Mouse (Mus musculus) frontal cortex, adult 2 months (tissue): ENCODE measurements at regions not wholly inside any gene's neighbourhood (a gene's known extent, or its start where the extent isn't known, plus 50 kb on each side); places are given as distances from the start of the nearest gene placed in this dataset.
A peak's percentile ranks its signal among the peaks of the same experiment; 100 is the strongest.

ENCODE experiments used
- DNase-seq, 2 experiments: peaks; one replicate each; pipeline ENCODE4 v3.0.0; 2022; ENCODE audit warnings: low spot score in 1 of 2; ENCODE audit errors: extremely low spot score in 1 of 2

DNA sequence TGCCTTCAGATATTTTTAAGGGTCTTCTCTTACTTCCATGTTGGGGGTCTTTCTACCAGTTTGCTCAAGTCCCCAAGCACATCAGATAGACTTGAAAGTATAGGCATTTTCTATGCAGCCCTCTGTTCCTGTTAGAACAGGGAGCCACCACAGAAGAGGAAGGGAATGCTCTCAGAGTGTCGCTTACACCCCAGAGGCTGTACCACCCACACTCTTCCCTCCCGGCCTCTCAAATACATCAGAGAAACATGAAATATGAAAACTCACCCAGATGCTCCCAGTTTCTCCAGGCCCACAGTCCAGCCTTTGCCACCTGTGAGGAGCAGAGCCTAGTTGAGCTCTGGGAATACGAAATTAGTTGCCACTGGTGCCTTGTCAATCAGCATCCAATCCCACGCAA is 423.2 kb upstream of the Meis1 start:
- DNase-seq, result peak; percentile 5 to 43

DNA sequence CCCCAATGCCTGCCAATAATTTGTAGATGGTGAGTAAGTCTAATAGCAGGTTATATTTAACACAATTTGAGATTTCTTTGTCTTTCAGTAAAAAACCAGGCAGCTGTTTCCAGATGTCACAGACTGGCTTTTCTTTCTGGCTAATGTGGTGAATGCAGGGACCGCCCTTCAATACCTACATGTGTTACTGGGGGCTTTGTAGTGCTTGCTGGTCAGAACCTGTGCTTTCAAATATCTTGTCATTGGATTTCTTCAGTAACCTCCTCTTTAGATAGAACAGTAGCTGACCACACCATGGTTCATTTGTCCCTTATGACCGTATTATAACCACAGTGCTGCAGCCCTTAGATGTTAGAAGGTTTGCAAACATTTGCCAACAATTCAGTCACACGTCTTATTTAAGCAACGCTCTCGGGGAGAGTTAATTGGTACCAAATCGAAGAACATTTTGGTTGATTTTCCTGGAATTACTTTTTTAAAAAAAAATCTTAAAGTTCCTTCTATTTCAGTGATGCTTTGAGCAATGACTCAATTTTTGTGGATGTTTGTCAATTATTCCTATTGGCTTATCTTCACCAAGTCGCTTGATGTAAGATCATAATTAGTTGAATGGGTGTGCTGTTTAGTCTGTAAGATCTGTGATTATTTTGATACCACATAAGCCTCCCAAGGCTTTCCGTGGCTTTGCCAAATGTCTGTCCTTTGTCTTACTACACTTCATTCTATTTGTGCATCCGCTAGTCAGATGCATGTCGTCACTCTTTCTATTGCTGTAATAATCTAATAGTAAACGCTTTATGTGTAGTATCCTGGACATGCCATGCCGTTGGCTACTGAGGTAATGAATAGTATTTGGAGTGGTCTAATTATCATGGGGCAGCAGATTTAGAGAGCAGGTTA is 436.9 kb upstream of the Meis1 start:
- DNase-seq, result no peak

DNA sequence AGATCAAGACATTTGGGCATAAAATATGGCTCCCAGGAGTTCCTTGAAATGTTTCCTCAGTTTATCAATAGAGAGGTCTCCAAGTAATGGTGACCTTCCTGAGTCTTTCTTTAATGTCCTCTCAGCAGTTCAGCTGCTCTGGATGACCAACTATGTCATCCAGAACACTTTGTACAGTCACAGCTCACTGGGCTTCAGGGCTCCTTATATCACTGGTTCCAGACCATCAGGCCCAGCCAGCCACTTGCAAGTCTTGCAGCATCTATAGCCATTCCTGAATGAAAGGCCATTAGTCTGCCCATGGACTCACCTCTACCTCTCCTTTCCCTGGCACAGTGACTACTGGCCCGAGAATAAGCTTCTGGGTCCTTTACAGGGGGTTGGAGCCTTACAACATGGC is 437.8 kb upstream of the Meis1 start:
- DNase-seq, result no peak

DNA sequence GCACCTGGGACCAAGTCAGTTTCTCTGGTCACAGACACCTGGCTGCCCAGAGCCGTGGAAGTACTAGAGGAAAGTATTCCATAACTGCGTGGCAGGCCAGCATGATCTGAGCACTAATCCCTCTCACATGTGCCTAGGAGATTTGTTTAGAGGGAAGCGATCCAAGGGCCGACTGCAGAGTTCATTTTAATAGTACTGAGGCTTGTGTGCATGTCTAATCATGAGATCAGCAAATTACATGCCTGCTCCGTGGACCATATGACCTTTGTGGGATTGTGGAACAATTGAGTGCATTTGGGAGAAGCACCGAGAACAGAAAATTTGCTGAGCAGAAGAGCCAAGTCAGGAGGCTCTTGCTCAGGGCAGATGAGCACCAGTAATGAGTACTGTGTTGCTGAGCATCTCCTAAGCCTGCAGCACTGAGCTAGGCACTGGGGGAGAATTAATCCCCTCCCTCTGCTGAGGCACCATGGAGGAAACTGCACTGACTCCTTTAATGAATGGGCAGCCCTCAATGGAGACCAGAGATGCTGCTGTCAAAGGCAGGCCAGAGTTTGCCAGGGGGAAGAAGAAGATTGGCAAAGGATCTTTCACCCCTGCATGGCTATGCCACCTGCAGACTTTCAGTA is 445.1 kb upstream of the Meis1 start:
- DNase-seq, result no peak

DNA sequence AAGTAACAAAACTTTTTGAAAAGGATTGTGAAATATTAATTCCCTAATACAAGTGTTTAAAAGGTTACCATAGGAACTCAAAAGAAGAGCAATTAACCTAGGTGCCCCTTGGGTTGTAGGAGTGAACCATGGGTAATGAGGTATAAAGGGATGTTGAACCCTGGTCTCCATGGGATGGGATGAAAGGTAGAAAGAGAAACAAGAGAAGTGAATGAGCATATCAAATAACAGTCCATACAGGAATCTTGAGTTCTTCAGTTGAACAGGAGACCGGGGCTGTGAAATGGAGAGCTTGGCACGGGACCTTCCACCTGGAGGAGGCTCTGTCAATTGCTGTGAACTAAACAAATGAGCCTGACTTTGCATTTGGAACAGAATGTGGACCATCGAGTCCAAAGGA is 449.6 kb upstream of the Meis1 start:
- DNase-seq, result no peak

DNA sequence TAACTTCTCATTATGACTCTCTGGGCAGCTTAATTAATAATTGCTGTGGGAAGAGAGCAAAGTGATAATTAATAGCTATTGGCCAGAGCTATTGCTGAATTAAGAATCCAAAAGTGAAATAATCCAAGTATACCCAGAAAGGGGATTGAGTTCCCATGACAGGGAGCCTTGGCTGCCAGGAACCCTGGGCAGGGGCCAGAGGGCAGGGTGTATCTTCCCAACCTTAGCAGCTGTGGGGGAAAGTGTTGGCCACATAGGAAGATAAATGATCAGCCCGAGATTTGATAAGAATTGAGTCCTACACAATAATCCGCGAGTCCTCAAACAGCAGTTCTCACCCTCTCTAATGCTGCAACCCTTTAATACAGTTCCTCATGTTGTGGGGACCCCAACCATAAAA is 450.0 kb upstream of the Meis1 start:
- DNase-seq, result no peak

DNA sequence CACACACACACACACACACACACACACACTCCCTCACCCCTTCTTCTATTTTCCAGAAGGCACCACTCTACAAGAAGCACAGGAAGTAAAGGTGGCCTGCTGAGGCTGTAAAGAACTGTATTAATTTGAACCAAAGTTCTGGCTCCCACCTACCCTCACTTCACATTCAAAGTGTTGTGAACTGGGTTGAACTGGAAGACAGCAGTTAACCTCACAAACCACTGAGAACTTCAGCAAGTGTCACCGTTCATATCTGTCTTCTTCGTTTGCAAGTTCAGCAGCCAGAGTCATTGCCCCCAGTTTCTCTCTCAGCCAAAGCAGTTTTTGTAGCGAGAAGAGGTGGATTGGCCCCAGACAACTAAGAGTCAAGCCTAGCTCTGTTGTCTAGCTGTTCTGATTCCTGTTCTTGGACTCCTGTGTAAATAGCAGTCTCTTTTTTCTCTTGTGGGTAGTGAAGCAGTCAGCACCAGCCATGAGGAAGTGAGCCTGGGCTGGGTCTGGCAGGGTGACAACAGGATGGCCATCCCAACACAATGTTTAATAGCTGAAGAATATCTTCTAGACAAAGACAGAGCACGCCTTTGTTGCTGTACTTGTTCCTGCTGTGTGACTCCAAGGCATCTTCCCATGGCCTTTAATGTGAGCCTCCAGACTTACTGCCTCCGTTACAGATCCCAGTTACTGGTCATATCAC is 452.0 kb upstream of the Meis1 start:
- no peak for DNase-seq

DNA sequence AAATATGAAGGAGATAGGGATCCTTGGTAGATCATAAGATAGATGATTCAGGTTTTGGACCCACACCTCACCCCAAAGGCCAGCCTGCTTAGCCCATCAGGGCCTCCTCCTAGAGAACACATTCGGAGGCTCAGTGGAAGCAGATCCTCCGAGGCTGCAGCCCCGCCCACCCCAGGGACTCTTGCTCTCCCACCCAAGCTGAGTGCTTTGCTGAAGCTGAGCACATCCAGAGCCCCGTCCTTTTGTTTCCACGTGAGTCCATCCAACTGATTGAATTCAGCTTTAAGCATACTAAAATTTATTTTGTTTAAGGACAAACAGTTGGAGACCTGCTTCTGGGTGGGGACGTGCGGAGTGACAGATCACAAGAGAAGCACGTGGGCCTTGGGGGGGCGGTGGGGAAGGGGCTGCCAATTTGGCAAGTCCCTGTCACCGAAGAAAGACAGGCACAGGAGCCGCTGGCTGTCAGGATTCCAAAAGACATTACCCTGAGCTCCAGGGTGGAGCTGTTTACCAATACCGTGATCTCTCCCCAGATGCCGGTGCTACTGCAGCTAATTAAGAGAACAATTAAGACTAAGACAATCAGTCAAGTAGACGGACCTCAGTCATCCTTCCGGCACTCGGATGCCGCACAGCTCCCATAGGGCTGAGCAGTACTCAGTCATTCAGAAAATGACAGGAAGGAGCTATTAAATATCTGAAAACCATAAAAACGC is 448.9 kb upstream of the Spred2 start:
- DNase-seq, result no peak

DNA sequence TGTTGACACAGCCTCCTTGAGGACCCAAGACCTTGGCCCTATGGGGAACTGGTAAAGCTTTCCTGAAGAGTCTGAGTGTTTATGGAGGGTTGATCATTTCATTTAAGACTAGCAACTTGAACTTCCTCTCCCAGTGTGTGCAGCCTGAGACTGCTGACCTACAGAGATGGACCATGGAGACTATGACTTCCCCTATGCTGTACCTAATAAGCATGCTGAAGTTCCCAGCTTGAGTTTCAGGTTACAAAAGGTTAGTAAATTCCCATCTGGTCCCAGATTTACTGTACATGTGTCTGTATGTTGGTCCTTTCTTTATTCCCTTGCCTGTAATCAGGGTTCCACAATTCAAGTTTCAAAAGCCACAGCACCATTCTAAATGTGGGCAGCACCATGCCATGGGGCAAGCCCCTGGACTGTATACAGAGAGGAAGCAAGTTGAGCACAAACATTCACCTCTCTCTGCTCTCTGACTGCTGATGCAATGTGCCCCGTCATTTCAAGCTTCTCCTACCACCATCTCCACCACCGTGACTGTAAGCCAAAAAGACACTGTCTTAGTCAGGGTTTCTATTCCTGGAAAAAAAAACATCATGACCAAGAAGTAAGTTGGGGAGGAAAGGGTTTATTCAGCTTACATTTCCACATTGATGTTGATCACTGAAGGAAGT is 431.0 kb upstream of the Spred2 start:
- no peak for DNase-seq

DNA sequence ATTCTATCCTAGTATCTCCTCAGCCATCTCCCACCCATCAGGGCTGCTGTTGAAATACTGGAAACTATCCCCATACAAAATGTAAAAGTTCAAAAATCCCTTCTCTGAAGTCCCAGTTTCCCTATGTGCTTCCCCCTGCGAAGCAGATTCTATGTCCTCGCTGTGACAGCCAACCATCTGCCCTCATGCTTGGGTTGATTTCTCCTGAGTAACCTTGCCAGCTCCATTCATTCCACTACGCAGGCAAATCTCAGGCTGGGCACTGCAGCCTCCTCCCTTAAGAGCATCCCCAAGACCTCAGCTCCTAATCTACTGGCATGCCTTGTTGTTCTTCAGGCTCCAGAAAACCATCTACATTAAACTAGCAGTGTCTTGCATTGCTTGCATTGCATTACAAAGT is 402.5 kb upstream of the Spred2 start:
- DNase-seq, result no peak

DNA sequence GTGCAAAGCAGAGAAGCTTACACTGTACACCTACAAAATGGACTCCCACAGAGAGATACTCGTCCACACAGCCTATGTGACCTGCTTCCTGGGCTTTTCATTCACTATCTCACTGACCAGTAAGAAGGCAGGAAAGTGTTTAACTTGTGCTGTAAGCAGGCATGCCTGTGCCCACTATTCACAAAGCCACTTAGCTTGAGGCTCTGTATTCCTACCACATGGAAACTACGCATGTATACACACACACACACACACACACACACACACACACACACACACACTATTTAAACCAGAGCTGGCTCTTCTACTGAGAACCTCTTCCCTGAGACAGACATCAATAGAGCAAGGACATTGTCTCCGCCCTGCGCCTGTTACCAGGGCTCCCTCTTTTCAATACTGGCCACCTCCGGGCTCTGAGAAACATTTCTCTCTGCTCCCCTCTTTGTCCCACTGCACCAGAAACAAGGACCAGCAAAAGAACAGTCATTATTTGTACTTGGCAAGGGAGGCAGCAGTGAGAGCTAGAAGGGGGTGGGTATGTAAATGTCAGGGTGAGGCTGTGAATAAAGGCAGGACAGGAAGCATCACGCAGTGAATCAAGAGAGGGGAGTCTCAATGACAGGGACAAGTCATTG is 400.2 kb upstream of the Spred2 start:
- peak; percentile 8 to 11 for DNase-seq

DNA sequence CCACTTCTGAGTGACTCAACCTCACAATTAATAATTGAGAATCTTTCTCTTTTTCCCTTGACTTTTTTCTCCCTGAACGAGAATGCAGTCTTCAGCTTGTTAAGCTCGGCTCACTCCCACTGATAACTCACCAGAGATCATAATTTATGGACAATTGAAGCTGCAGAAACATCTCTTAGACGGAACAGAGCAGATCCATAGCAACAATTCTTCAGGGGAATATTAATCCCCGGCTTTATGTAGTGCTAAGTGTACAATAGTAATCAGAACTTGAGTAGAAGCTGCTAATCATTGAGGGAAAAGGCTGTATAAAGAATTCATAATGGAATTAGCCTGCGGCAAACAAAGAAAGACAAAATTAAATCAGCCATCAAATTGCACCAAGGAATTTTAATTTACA is 395.0 kb upstream of the Spred2 start:
- no peak for DNase-seq

DNA sequence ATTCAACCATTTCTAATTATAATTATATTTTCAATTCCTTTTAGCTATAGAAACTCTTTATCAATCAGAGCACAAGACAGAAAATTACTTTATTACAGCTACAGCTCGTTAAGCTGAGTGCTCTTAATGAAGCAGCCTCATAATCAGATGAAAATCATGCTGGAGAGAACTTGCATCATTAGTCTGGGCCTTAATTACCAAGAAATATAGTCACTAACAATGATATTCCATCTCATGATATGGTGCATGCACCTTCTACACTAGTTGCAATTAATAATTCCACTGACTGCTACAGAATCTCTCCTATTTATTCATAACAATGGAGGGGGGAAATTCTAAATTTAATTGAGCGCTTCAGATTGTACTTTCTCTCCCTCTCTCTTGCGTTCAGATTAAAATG is 393.5 kb upstream of the Spred2 start:
- DNase-seq, result no peak

DNA sequence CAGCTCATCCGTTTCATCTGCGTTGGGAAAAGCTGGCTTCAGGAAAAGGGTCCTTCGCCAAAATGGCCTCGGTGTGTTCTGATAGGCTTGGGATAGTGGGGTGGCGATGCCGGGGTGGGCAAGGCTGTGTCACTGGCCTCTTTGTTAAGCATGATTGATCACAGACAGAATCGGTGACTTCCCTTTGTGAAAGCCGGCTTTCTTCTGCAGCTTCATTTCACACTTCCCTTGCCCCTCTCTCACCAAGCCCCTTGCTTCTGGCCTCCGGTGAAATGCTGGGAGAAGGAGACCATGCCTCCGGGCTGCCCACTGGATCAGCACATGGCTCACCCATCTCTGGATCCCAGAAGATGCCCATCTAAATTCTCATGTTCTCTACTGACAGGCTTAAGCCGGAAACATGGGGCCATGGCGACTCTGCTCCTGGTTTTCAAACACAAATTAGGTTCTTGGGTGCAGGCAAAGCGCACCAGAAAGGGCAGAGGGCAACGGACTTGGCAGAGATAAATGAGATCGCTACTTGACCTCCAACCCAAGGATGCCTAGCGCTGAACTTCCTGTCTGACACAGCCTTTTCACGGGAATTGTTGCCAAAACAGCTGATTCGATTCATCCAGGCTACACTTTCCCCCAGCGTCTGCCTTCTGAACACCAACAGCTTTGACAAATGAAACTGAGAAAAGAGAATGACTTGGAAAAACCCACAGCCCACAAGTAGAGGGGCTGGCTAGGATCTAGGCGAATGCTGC is 392.7 kb upstream of the Spred2 start:
- DNase-seq, result no peak

DNA sequence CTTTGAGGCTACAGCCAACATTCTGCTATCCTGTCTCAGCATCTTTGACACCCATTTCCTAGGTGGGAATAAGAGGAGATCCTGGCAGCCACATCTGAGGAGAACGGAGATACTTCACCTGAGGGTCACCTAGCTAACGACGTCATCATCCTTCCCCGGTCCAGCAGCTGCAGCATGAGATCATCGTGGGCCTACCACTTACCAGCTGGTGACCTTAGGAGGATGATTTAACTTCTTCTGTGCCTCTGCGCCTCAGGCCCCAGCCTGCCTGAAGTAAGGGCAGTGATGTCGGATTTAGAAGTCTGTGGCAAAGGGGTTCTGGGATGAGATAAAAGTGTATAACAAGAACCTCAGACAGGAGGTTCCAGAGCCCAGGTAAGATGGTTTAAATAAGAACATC is 391.3 kb upstream of the Spred2 start:
- DNase-seq, result no peak

DNA sequence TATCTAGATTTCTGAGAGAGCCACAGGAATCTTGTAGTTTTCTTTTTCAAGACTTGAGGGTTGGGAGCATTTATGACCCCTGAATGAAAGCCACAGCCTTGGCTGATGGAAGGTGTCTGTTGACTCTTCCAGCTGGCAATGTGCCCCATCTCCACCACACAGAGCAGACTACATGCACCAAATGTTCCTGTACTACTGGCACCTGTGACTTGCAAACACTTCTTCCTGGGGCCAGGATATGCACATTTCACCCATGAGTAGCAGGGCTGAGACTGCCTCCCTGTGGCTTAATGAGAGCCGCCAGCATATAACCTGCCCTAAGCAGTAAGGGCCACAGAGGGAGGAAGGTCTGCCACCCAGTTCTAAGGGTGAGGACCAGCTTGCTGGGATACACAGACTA is 390.5 kb upstream of the Spred2 start:
- DNase-seq, result no peak

DNA sequence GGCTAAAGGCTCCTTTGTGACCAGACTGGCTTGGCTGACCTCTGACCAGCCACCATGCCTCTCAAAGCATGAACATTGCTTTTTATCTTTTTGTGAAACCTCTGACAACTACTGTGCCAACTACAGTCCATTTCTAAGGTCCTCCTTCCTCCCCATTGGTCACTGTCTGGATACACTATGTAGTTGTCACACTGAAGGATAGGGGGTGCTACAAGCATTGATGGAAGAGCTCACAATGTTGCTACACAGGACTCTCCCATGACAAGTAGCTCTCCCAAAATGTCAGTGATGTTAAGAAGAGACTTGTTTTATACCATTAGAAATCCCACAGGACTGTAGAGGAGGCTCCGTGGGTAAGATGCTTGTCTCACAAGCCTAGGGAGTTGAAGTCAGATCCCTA is 389.0 kb upstream of the Spred2 start:
- DNase-seq, result no peak

DNA sequence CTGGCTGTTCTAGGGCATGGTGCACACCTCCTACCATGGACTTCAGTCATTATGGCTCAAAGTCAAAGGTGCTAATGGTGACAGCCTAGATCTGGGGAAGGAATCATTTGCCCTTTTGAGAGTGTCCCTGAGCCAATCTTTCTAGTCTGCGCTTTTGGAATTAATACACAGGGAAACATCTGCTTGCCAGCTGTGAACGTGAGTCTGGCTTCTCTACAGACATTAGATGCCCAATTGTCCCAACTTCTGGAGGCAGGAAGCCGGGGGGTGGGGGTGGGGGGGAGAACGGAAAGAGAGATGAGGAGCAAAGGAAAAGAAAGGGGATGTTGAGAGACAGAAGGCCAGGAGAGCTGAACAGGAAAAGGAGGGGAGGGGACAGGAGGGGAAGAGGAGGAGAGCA is 377.9 kb upstream of the Spred2 start:
- DNase-seq, result no peak

DNA sequence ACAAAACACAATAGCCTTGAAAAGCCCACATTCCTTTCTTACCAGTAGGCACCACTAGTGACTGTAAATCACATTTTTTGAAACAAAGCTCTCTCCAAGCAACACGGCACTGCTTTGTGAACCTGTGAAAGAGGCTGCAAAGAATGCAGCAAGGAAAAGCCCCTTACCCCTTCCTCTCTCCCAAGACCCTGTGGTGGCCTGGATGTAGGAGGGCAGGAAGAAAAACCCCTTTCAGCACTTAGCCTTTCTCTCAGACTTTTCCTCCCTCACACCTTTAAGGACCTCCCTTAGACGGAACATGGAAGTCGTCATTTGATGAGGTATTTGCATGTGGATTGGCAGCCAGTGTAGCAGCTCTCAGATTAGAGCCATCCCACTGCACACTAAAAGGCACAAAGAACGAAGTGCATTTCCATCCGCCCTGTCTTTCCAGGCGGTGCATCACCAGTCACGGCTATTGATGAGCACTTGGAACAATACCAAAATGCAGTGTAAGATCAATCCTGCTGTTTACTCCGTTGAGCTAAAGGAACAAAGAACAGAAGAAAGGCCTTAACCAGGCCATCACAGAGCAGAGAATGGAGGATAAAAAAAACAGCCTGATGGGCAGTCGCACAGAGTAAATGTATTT is 369.7 kb upstream of the Spred2 start:
- DNase-seq, result no peak
